Mouse (Mus musculus) midbrain, embryonic 14.5 days (tissue): ENCODE measurements at regions not wholly inside any gene's neighbourhood (a gene's known extent, or its start where the extent isn't known, plus 50 kb on each side); places are given as distances from the start of the nearest gene placed in this dataset. TPM values are rescaled to one million over a fixed set of nuclear protein-coding genes. Genes with fewer than 3 reads are reported as not detected.

Experiments
- microRNA-seq: library from miRNA; unstranded; fragments of <30 nt; microRNA quantifications from one replicate; pipeline ENCODE4, GENCODE M21; 2016

Small RNA genes lying in the stretch of these regions (microRNA-seq; reads per million reads assigned to microRNA genes)
- not detected for gene Gm23177
